Mouse (Mus musculus) liver (tissue): ENCODE measurements around the gene Prkce.

Experiments used
- DNase-seq: peaks from one replicate; pipeline ENCODE4 v3.0.0-alpha.2; 2020; ENCODE audit warnings: mixed read lengths

Gene Prkce

DNA sequence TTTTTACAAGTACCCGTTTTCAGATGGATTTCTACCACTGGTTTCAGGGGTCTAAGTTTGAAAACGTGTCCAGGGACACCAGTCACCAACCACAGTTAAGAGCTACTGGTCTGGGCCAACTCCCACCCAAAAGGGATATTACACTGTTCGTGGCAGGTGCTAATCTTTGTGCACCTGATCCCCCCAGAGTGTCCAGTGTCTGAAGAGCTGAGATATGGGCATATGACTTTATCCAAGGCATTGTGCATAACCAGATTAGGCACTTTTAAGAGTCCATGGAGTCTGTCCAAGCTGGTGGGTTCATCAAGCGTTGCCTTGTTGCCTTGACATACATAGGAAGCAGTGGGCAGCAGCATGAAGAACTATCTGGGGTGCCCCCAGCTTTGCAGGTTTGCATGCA, 254.4 kb downstream of the Prkce start:
- no peak for DNase-seq

- no peak for DNase-seq
These were observed 262.3 kb downstream of the Prkce start for GRCm38 (mm10) chr17:86429877-86430276.

- DNase-seq = no peak
These were observed 265.5 kb downstream of the Prkce start for GRCm38 (mm10) chr17:86433117-86433516.

- no peak for DNase-seq
These were observed 266.2 kb downstream of the Prkce start for GRCm38 (mm10) chr17:86433813-86434212.

GRCm38 (mm10) chr17:86434781-86435180, 267.2 kb downstream of the Prkce start:
- DNase-seq = no peak

DNA sequence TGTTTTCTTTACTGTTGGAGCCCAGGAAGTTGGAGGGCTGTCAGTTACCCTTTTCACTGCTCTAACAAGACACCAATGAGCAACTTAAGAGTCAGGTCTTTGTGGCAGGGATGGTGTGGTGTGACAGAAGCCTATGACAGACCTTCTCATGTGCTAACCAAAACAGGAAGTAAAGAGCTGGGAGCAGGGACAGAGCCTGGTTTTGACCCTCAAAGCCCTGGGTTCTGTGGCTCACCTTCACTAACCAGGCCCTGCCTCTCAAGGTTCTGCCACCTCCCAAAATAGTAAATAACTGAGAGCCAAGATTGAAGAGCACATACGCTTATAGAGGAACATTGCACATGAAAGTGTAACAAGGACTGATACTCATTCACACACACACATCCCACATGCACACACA, 268.0 kb downstream of the Prkce start:
- no peak for DNase-seq

DNA sequence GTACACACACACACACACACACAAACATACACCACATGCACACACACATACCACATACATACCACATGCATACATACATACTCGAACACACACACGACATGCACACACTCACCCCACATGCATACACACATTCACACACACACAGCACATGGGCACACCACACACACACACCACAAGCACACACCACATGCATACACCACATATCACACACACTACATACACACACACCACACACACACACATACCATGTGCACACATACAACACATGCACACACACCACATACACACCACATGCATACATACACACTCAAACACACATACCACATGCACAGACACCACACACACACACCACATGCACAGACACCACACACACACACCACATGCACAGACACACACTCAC, 268.4 kb downstream of the Prkce start:
- no peak for DNase-seq

DNA sequence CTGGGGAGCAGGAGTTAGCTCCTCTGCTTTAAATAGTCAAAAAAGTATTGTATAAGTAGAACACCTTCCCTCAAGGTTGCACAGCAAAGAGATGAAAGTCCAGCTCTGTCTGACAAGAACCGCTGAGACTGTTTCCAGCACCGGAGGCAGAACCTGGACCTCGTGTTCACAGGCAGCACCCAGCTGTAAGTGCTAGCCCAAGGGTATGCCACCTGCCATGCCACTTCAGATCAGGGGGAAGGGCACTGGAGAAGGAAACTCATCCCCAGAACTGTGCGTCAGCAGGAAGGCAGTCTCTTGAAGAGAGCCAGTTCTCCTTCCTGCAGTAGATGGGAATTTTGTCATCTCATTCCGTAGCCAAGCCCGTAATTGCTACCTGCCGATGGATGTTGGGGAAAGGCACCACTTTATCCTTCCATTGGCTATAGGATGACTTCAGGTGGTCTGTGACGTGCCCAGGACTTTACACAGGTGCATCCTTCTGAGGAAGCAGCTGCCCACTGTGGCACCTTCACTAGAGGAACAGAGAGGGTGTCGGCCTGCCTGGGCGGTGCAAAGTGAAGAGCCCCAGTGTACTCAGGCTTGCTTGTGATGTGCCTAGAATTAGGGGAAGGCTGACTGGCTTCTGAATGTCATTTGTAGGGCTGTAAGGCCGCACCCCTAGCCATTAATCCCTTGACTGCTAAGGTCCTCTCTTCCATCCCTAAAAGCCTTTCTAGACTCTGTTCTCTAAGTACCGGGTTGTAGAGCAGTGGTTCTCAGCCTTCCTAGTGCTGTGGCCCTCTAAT, 269.2 kb downstream of the Prkce start:
- no peak for DNase-seq

GRCm38 (mm10) chr17:86437516-86438277, 270.1 kb downstream of the Prkce start:
- DNase-seq = no peak

DNA sequence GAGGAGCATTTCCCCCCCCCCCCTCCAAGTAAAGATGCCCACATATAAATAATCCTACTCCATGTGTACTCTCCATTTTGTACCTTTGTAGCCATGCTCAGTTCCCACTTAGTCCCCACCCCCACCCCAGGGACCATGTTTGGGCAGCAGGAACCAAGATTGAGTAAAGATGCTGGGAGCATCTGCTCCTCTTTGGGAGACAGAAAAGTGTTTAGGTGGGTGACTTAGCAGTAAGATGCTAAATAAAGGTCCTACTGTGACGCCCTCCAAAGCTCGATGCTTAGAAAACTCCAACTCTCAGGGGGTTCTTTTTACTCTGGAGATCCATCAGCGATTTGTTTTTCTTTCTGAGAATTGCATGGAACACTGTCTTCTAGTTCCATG, 270.7 kb downstream of the Prkce start:
- no peak for DNase-seq

- DNase-seq = no peak
These were observed 271.2 kb downstream of the Prkce start for GRCm38 (mm10) chr17:86438763-86439162.

GRCm38 (mm10) chr17:86441098-86441497, 273.5 kb downstream of the Prkce start:
- DNase-seq = no peak

GRCm38 (mm10) chr17:86443886-86444285, 276.3 kb downstream of the Prkce start:
- DNase-seq = no peak

DNA sequence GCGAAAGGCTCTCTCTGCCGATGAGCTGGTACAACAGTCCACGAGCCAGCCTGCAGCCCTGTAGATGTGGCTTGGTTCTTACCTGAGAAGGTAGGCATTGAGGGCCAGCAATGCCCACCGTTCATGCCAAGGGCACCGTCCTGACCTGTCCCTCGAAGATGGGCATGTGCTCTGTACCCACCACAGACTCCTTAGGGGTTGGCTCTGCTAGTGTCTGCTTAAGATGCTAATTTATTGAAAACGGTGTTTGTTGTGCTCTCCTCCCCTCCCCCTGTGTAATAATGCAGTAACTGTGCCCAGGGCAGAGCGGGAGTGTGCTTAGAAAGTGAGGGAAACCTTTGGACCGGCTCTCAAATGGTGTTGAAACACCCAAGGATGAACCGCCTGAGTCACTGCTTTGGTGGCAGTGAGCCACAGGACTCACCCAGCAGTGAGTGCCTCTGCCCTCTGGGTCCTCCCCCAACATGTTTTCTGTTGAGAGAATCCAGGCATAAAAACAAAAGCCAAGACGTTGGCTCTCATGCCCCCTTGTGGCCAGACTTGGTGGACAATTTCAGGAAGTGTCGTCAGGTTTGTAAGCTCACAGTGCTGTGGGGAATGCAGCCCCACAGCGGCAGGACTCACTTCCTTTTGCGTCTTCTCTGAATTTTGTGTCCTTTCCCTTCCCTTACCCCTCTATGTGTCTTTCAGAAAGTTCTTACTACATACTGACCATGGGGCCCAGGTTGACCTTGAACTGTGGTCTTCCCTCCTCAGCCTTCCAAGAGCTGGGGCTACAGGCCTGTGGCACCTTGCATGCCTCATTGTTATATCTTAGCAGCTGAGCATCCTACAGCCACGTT, 277.2 kb downstream of the Prkce start:
- DNase-seq = peak; percentile 80

DNA sequence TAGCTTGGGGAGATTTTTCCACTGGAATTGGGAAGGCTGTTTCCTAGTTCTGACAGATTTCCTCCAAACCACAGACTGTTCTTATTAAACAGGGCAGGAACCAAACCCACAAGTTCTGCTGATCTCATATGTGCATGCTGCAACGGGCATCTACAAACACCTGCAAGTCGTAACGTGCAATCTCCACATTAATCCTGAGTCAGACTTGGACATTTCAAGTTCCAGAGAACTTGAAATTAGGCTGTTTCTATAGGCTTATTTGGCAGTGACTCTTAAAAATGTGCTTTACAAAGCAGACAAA, 277.8 kb downstream of the Prkce start:
- DNase-seq = no peak

- DNase-seq = no peak
These were observed 278.3 kb downstream of the Prkce start for GRCm38 (mm10) chr17:86445900-86446299.

DNA sequence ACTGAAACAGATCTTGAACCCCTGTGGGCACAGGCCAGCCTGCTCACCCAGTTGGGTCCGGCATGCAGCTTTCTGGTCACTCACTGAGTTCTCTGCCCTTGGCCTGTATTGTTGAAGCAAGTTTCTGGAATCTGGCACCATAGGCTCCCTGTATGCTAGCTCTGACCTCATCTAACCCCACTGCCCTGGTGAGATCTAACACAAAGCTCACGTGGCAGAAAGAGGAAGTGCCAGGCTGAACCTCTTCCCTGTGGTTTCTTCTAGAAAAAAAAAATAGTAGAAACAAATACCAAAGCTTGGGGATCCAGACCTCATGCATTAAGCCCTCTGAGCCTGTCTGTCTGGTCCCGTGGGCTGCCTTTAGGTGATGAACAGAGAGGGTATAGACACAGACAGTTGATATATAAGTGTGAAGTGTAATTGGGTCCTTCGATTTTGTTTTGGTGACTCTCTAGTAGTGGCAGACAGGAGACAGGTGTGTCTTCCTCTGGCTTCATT, 279.6 kb downstream of the Prkce start:
- DNase-seq = no peak

GRCm38 (mm10) chr17:86452934-86453333, 285.3 kb downstream of the Prkce start:
- no peak for DNase-seq

DNA sequence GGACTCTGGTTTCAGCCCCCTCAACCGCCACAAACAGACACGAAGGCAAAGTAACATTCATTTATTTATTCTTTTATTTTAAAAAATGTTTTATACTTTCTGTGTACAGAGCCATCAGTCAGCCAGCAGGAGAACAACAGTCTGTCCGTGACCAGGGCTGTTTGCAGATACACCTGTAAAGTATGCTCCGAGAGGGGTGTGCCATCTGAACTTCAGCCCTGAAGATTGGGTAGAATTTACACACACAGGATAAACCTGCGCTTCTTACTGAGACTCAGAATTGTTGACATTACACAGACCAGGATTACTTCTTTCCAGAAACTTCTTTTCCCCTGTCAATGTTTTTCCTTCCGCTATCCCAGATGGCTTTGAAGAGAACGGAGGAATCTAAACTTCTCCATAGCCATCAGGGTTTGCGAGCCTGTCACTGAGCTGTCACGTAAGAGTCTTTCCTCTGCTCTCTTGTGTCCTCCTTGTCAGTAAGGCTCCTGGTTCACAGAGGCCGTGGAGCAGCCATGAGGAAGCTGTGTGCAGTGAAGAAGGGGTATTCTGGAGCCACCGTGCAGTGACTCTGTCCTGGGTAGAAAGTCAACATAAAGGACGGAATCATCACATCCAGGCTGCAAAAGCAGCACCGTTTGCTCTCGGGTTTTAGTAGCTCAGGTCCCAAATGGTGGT, 286.2 kb downstream of the Prkce start:
- DNase-seq = no peak

DNA sequence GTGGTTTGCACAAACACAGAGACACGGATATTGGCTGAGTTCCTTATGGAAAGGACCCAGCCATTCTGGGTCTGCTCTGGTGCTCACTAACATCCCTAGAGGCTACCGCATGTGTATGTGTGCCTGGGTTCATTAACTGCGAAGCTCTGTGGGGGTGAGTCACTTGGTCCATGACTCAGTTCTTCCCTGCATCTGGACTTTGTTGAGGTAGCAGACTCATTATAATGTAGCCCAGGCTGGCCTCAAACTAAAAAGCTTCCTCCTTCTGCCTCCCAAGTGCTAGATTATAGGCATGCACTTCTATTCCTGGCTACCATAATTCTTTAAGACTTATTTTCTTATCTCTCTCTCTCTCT, 286.7 kb downstream of the Prkce start:
- no peak for DNase-seq

- no peak for DNase-seq
These were observed 288.9 kb downstream of the Prkce start for GRCm38 (mm10) chr17:86456512-86456911.

DNA sequence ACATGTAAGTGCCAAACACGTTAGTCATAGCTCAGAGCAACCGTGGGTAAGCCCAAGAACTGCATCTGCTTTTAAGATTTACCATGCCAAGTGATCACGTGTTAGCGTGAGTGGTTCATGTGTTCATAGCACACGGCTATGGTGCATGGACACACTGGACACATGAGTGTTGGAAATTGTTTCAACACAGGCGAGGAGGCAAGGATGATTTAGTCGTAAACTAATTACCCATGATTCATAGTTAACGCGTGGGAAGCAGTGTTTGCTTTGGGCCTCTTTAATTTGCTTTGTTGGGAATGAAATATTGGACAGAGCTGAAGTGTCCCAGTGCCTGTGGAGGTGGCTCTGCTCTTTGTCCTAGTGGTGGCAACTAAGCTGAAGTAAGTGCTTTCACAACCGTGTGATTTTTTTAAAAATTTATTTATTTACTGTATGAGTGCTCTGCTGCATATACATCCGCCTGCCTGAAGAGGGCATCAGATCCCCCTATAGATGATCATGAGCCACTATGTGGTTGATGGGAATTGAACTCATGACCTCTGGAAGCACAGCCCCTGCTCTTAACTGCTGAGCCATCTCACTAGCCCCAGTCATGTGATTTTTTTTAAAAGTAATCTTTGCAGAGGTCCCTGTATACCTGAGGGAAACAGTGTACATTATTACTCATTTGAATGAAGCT, 290.9 kb downstream of the Prkce start:
- no peak for DNase-seq
